Mouse (Mus musculus) gastrocnemius, postnatal 4 days (tissue): Measurements from ENCODE around the gene Col6a6. TPM values are rescaled to one million over a fixed set of nuclear protein-coding genes. Genes with fewer than 3 reads are reported as not detected.

Source experiments
- DNase-seq, 2 experiments: peaks; one replicate each; pipeline ENCODE4 v3.0.0; 2021 to 2022; ENCODE audit warnings: low spot score in 2 of 2, mixed read lengths in 2 of 2
- total RNA-seq, 2 experiments: library from RNA; stranded (reverse); gene quantifications; 2 replicates each; pipeline ENCODE4 v1.2.3; 2021

Col6a6 gene
- total RNA-seq, 2 experiments from 2014 or later = 102 to 105 TPM

DNA sequence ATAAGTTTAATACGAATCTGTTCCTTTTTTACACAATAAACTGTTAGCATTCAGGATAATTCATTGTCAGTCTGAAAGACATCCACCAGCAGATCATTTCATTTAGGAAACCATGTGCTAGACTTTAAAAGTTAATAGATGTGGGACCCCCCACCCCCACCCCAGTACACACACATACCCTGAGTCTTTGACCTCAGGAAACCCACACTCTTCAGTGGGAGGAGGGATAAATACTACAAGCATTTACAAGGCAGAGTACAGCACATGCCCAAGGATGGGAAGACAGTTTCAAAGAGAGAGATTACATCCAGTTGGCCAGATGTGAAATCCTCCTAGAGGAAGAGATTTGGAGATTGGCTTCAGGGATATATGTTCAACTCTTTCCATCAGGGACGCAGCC lies 87.5 kb downstream of the Col6a6 start:
- DNase-seq = no peak

DNA sequence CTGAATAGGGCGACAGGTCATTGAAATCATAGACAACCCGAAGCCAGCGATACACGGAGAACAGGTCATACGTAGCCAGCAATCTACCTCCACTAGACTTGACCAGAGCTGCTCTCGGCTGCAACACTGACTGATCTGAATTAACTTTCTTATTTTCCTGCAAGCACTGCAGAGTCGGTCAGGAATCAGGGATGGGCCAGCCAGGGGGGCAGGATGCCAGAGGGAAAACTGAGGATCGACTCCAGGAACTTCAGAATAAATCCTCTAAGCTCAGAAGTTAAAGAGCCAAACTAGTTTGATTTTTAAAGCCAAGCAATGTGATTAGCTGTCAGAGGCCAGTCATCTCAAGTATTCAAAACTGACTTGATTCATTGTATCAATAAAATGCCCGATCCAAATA lies 88.5 kb downstream of the Col6a6 start:
- DNase-seq = peak in 1 of 2 experiments; percentile 61

DNA sequence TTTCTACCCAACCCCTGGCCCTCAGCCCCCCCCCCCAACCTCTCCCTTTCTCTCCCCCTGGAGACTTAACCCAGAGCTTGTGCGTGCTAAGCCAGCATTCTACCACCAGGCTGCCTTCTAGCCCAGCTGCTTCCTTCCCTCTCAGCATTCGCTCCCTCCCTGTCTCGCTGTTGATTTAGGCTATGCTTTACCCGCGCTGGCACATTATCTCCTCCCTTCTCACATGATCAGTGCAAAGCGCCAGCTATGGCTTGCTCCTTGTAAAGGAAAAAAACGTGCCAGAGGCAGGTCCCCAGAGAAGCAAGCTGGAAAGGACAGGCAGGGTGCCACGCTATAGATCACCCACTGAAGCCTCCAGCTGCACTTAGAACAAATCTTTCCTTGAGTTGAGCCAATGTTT lies 90.5 kb downstream of the Col6a6 start:
- peak in 1 of 2 experiments; percentile 41 for DNase-seq

DNA sequence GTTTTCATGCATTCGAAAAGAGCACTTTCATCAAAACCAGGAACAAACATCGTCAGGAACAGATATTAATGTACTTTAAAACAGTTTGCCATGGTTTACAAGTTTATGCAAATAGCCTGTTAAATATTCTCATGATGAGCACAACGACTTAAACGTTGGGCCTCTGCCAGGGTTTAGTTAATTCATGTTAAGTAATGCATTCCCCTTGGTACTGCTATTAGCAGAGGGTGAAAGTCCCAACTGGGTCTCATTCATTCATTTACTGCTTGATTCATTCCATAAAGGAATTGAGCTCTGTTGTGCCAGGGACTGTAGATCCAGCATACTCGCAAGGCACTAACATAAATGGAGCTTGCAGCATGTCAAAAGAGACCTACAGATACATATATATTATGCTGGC lies 92.8 kb downstream of the Col6a6 start:
- no peak for DNase-seq

DNA sequence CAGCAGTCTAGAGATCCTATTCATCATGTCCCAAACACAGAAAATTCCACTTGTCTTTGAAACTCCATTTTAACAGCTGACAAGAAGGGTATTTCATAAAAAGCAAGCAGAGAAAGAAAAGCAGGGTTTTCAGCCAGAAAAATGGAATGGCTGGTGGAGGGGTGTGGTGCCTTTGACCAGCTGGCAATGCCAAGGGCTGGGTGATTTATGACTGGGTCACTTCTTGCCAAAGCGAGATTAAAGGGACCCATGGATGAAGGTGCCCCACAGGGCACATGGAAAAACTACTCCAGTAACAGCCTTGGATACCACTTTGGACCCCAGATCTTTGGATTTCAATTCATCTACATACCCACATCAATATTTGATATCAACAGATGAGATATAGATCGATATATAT lies 93.3 kb downstream of the Col6a6 start:
- no peak for DNase-seq

DNA sequence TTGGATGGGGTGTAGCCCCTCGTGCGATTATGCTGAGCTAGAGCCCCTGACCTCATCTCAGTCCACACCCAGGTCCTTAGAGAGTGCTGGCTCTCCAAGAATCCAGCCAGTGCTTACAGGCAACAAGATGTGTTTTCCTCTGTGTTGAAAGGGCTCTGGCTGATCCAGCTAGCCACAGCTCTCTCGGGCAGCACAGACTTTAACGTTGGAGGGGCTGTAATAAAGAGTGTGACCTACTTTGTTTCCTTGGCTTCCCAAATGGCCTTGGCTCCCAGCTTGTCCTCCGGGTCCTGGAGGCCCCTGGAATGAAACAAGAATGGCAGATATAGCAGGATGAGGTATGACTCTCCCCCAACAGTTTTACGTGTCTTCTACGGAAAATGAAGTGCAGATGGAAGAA lies 96.0 kb downstream of the Col6a6 start:
- peak in 1 of 2 experiments; percentile 62 for DNase-seq

DNA sequence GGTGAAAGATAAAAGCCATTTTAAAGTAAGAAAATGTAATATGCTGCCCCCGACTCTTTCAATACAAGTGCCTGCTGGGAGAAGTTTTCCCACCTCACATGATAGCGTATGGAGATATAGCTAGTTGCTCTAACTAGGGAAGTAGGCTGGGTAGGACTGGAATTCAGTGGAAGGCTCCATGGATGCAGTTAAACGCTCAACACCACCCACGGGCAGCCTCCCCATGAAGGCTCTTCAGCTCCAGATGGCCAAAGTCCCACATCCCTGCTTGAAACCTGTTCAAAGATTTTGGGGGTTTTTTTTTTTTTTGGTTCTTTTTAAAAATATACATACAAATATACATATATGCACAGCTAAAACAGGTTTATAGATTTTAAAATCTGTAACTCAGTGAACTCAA lies 107.5 kb downstream of the Col6a6 start:
- DNase-seq = no peak

DNA sequence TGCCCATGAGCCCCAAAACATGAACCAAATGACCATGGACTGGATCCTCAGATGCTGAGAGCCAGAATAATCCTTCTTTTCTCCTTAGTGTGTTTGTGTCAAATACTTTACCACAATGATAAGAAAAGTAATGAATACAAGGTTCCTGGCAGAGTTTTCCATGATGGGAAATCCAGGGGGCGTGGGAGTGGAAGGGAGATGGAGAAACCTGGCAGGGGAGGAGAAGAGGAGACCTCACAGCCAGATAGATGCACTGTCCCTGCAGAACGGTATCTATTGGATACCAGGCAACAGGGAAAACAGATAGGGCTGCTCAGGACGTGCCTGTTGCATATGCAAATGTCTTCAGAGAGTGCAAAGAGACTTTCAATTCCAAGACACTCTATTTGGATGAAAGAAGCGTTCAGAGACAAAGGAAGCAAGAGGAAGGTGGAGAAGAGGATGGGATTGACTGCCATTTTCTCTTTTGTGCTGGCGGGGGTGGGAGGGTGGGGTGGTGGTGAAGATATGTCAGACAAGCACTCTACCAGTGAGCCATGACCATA lies 108.0 kb downstream of the Col6a6 start:
- DNase-seq = no peak

DNA sequence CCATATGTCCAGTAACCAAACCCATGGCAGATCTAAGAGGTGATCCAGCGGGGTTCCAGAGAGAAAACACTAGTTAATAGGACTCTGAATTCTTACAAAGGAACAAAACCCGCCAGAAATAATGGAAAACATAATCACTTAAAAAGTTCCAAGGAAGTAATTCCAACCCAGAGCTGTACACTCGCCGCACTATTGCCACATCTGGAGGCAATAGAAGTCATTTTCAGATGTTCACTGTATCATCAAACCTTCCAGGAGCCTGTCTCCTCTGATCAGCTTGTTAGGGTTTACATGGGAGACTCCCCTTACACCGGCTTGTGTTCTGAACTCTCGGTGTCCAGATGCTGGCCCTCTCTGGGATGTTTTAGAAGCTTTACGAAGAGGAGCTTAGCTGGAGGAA lies 108.6 kb downstream of the Col6a6 start:
- DNase-seq = no peak

DNA sequence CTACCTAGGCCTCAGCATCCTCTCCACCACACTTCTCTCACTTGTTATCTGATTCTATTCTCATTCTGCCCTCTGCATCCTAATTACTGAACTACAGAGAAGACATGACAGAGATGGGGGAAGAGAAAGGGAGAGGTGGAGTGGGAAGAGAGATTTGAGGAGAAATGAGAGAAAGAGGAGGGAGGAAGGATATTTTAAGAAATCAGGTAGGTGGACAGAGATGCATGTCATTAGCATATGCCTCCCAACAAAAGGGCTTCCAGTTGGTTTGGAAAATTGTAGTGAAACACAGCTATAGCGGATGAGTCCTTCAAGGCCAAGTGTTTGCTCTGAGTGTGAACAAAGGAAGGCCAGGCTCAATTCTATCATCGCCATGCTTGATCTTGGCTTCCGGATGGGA lies 115.9 kb downstream of the Col6a6 start:
- DNase-seq = no peak

DNA sequence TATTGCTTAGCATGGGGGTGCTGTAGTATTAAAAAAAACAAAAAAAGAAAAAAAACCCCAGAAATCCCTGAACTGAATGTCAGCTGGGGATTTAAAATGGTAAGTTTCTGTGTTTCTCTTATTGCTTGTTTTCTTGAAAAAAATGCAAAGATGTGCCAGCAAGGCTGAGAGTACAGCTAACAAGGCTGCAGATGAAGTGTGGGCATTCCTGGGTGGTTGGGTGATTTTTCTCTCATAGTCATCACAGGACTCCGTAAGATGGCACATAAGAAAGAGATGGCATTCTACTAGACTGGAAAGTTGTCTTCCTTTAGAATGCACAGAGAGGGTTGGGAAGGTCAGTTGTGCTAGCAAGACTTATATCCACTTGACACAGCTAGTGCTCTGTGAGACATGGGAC lies 122.9 kb downstream of the Col6a6 start:
- DNase-seq = no peak

DNA sequence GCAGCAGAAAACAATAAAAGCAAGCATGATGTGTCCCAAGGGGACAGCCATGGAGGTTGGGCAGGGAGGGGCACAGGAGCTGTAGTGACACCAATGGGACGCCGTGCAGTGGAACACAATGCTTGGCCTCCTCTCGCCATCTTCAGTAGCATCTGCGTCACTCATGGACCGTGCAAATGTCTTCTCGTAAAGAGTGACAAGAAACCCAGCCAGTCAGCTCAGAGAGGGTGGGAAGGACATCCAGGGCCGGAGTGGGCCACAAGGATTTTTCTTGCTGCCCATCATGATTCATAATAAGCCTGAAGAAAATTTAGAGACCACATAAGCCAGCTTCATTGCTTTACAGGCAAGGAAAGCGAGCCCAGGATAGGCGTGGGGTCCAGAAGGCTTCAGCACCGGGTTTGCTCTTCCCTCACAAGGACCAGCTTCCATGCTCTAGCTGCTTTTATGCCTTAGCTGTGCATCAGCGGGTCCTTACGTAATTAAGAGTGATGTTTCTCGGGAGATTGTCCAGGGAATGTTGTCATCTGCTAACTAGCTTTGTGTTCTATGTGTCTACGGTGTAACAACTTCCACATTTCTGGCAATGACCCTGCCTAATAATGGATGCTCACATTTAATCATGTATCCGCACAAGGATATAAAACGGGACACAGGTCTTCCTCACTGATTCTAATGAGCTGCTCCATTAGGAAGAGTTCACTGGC lies 123.6 kb downstream of the Col6a6 start:
- no peak for DNase-seq

DNA sequence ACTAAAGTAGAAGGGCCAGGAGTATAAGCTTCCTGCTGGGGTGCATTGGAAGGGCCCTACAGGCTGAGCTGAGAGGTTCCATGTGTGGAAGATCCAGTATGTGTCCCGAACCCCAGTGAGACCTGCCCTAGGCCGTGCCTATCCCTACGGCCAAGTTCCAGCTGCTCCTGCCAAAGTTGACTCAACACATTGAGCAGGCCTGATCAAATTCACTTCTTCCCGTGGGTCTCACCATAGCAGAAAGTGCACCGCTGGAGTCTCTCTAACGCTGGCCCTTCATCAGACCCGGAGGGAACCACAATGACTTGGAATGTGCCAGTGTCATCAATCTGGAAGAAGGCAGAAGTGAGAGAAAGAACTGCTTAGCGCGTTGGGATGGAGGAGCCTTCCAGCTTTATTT lies 126.0 kb downstream of the Col6a6 start:
- DNase-seq = peak in 1 of 2 experiments; percentile 41

DNA sequence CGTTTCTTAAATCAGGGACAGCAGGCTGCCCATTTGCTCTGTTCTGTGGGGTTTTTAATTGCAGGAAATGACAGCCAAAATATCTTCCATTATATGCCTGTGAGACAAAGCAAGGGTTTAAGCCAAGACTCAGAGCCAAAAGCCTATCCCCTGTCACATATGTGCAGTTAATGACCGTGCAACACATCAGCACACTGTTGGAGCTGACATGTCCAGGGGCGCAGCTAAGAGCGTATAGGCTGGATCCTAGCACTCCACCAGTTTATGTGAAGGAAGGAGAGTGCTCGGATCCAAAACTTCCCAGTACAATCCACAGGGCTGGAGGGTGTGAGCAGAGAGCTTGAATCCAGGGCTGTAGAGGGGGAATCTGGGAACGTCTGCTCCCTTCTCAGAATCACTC lies 127.3 kb downstream of the Col6a6 start:
- DNase-seq = no peak

DNA sequence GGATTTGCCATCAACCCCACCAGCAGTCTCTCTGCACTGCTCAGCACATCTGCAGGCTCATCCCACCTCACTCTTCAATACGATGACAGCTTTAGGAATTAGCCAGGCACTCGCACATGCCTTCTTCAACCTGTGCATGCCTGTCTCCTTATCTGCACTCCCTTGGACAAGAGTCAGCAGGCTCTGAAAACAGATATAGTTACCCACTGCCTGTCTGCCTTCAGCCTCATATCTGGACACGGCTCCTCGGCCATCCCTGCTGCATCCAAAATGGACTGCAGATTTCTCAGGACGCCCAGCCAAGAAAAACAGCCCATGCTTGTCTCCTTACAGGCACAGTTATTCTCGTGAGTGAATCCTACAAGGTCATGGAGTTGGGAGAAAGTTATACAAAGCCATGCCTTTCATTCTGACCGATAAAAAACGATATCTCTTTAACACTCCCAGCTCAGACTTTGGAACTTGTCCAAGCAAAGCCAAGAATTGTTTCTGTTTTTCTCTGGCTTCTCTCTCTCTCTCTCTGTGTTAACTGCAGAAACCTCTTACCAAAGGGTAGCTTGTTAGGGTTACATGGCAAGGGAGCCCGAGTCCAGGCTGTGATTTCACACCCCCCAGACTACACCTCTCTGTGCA lies 130.1 kb downstream of the Col6a6 start:
- DNase-seq = no peak

DNA sequence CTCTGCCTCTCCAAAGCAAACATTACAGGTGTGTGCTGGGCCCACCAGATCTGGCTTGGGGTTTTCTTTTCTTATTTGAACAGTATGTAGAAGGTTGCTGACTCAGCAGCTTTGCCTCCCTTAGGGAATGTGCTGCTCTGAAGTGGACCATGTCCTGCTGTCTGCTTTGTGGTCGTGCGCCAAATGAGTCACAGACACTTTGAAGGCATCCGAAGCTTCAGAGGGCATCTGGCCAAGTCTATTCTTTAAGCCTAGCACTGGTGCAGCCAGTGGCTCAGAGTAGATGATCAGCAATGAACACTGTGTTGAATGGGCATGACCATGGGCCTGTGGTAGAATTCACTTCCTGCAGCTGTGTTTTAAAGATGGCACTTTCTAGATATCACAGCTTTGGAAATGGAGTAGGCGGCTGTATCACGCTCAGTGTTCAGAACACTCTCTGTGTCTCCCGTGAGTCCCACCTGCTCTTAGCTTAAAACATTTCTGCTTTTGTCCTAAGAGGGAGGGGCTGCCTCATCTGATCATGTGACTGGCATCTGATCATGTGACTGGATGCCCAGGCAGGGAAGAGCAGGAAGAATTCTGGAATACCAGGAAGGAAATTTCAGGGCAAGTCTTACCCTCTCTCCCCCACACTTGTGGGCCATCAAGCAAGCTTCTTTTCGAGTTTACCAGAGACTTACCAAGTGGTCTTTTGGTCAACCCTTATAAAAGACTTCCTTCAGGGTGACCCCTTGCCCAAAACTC lies 131.0 kb downstream of the Col6a6 start:
- DNase-seq = no peak

DNA sequence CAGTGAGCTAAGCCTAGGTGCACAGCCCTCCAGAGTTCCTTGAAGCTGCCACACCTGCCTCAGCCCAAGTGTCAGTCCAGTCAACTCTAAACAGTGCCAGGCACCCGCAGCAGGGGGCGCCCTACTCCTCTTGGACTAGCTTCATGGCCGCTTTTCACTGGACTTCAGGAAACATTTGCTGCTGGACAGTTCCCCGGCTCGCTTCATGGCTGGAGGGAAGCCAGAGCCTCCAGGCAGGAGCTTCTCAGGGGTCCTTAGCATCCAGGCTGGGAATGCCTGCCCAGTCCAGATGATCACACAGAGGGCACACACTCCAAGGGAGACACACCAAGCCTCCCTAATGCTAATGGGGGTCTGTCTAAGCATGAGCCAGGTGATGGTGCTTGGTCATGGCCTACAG lies 134.1 kb downstream of the Col6a6 start:
- peak; percentile 82 to 85 for DNase-seq

DNA sequence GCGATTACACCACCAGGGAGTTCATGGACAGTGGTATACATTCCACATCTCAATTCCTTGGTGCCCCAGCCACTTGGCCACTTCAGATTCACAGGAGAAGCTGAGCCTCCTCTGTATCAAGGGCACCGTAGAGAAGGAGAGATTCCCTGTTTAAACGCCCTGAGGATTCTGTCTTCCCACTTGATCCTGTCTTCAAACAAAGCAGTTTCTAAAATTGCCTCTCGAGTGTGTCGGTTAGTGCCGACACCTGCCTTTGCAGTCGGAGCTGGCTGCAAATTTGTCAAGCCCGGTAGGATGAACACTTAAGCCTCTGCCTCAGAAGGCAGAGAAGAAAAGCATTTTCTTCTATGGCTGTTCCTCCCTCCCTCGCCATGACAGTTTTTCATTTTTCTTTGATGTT lies 134.9 kb downstream of the Col6a6 start:
- DNase-seq = no peak

DNA sequence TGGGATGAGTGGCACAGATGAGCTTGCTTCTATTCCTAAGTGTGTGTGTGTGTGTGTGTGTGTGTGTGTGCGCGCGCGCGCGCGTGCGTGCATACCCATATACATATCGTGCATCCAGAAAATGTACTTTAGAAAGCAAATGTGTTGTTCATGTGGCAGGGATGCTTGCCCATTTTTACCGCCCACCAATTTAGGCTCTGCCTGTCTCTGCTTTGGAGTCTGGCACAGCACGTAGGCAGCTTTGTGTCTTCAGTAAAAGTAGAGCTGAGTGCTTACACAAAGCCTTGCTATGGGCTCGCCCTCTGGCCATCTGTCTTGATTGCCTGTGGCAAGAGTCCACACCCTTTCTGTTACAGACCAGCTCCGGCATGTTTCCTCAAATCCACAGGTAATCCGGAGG lies 135.5 kb downstream of the Col6a6 start:
- no peak for DNase-seq

DNA sequence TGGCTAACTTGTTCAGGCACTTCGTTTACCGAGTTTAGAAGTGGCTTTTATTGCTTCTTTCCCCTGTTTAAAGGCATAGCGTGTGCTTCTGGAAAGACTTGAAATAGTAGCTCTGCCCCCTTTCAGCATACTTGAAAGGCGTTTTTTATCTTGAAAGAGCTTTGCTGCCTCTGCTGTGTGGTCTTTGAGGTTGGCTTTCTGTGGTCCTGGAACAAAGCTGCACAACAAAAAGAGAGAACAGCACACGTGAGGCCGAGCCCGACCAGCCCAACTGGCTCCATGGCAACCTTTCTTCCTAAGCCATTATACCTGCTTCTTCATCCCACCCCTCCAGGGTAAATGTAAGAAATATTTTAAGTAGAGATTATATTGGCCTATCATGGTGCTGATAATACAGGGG lies 138.5 kb downstream of the Col6a6 start:
- no peak for DNase-seq

DNA sequence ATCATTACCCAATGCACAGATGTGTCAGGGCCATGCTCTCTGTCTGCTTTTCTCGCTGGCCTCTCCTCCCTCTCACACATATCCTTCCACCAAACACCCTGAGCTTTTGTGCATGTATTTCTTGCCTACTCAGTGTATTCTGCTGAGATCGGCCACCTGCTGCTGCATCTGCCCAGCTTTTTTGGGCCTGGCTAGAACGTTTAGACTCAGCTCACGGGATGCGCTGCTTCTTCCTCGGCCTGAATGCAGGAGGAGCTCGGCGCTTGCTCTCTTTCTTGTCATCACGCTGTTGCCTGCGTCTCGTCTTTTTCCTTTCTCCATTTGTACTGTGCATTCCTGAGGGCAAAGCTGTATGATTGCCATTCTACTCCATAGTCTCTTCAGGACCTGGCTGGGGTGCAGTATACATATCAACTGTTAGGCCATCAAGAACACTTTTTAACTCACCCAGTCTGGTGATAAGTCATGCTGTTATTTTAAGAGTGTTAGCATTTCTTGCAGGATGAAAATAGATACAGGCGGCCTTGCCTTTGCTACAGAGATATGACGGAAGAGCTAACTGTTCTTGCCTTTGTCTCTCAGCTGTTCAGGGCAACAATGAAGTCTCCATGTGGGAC lies 143.3 kb downstream of the Col6a6 start:
- DNase-seq = no peak

DNA sequence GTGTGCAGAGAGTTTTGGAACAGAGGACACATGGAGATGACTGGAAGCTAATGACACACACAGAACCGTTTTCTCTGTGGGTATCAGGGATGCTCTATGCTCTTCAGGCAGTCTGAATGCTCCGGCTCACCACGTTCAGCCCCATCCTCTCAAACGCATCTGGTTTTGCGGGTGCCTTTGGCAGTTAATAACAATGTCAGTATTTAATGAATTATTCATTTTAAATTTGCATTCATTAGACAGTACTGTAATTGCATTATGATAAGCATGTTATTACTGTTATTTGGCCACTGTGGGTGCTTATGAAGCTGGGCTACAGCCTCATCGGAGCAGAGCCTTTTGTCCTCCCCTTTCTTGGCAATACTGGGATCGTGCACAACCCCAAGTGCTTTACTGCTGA lies 146.6 kb downstream of the Col6a6 start:
- DNase-seq = no peak
